Mouse (Mus musculus) cerebellum, adult 2 months (tissue): ENCODE data around the gene Hdac6. TPM values are rescaled to one million over a fixed set of nuclear protein-coding genes. Genes with fewer than 3 reads are reported as not detected.
"Not testable (repeated sequence)": the region's sequence is repeated elsewhere in the genome, so short reads cannot be mapped to it uniquely, and the experiment has no call there.

Source experiments
- DNase-seq, 2 experiments: peaks; one replicate each; pipeline ENCODE4 v3.0.0; 2021
- H3K27ac ChIP-seq: fragments of 200-500 bp; 2 replicates; pipeline ENCODE4 v1.5.1; 2012; ENCODE audit warnings: low read length, control low read depth, inconsistent platforms; ENCODE audit not compliant: insufficient read depth
- H3K27me3 ChIP-seq: fragments of 200-500 bp; 2 replicates; pipeline ENCODE4 v1.6.1; 2012; ENCODE audit warnings: inconsistent platforms, mild to moderate bottlenecking, low read length, moderate library complexity; ENCODE audit not compliant: control insufficient read depth, insufficient read depth
- H3K4me1 ChIP-seq: fragments of 200-500 bp; 2 replicates; pipeline ENCODE4 v1.6.1; 2011; ENCODE audit warnings: low read length; ENCODE audit not compliant: control insufficient read depth, insufficient read depth
- H3K4me3 ChIP-seq: fragments of 200-500 bp; replicated peaks from 2 replicates; pipeline ENCODE3; 2011; ENCODE audit warnings: mild to moderate bottlenecking, low read depth, low read length, control low read depth; ENCODE audit not compliant: insufficient read depth
- CTCF ChIP-seq: fragments of 200-500 bp; IDR thresholded peaks from 2 replicates; pipeline ENCODE4 v1.5.1; 2011; ENCODE audit warnings: low read depth, mild to moderate bottlenecking, control low read depth, low read length, moderate library complexity, borderline replicate concordance; ENCODE audit not compliant: insufficient read depth
- POLR2A ChIP-seq: fragments of 200-500 bp; IDR thresholded peaks from 2 replicates; pipeline ENCODE4 v1.6.1; 2011; ENCODE audit warnings: low read length, control low read depth, borderline replicate concordance; ENCODE audit not compliant: insufficient read depth
- WGBS: fragments of 180-500 bp; shearing (Covaris S2); methylation state at CpG from one replicate; pipeline ENCODE4 v1.1.7; 2018; 5-methylcytosine and 5-hydroxymethylcytosine counted together
- polyA plus RNA-seq: library from polyadenylated mRNA; depleted of rRNA; stranded (reverse); fragments of >200 nt; gene quantifications from 2 replicates; pipeline ENCODE4 v1.2.3, GENCODE M21; 2012

Gene Hdac6
- polyA plus RNA-seq, 1 experiment, result 66.2 TPM

DNA sequence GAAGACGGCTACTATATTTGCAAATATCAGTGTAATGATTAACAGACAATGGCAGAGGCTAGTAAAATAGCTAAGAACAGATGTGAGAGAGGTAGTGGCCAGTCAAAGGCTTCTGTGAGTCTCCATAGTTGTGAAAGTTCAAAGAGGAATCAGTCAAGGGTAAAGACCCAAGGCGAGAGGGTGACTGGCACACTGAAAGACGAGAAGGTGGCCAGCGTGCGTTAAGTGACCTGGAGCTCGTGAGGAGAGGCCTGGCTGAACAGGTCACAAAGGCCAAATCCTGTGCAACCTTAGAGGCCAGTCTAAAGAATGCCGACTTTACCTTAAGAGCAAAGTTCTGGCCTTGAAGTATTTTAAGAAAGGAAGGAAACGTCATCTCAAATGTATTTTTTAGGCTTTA lies 2.1 kb downstream of the Hdac6 start:
- no peak for DNase-seq
- Histone ChIP-seq H3K4me3 (no peak overlapping the region), H3K27me3 (no peaks in the 10 kb centered on the region), H3K4me1 (no peaks in the 10 kb centered on the region), H3K27ac (no peak overlapping the region)
- TF ChIP-seq POLR2A (no peak), CTCF (no peak)
- WGBS, result 71% methylated on average over 8 of the region's 8 CpGs

DNA sequence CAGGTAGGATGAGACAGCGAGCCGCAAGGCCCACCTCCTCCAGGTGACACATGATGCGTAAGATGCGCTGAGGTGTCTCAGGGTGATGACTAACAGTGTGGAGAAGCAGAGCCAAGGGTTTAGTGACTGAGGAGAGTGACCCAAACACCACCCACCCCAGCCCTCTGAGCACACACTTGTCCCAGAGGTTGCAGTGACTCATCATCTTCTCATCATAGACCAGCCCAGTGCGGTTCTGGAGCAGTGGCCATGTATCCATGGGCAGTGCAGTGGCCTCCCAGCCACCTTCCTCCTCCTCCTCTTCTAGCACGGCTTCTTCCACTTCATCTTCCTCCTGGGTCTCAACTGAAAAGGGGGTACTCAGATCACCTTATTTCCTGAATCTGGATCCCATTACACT lies 10.0 kb downstream of the Hdac6 start:
- TF ChIP-seq CTCF, result no peak
- no peak for TF ChIP-seq POLR2A
- no peak overlapping the region for H3K4me3 ChIP-seq
- no peaks in the 10 kb centered on the region for H3K4me1 ChIP-seq
- DNase-seq, result no peak
- H3K27ac ChIP-seq, result no peak overlapping the region
- no peaks in the 10 kb centered on the region for H3K27me3 ChIP-seq
- WGBS, result 95% methylated on average over 6 of the region's 6 CpGs

DNA sequence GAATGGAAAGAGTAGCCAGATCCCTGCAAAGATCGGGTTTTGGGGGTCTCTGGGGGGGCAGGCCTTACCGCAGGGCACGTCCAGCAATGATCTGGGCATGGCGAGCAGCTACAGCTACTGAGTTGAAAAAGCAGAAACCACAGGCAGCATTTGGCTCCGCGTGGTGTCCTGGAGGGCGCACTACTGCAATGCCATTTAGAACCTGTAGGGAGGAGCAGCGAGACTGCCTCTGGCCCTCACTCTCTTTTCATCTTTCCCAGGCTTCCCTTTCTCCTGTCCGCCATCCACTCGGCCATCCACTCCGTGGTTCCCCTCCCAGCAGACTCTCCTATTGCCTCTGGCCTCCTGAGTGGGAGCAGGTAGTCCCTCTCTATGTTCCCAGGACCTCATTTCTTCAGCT lies 10.8 kb downstream of the Hdac6 start:
- Histone ChIP-seq H3K27me3 (no peaks in the 10 kb centered on the region), H3K27ac (no peak overlapping the region), H3K4me3 (no peak overlapping the region), H3K4me1 (no peaks in the 10 kb centered on the region)
- TF ChIP-seq CTCF (0 out of 2 replicates have a peak, but pooled peaks have one; percentile 17), POLR2A (no peak)
- WGBS, result 39% methylated on average over 10 of the region's 11 CpGs
- DNase-seq, result no peak

DNA sequence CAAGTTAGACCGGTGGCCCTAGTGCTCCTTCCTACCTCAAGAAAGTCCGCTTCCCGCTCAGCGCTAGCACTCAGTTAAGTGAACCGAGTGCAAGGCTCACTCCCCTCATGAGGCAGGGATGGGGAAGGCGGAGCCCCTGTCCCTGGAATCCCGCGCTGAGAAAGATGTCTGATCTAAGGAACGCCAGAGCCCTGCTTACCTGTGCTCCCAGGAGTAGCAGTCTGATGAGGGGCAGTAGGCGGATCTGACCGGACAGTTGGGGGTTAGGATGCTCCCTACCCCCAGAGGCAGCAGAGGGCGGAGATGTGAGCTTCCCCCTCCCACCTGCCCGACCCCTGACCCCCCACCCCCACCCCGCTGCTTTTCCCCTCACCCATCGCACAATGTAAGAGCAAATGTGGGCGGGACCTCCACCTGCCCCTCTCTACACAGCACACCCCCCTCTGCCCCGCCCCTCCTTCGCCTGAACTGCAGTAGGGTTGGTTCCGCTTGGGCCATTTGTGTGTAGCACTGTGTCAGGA lies 19.4 kb downstream of the Hdac6 start, which contains the start of gene Eras:
Eras (minus strand) TSS at position 338 of the 521 bp plus-strand sequence.
- Histone ChIP-seq H3K27me3 (no peaks in the 10 kb centered on the region), H3K27ac (no peak within 1 kb of the TSS), H3K4me1 (no peaks in the 10 kb centered on the region), H3K4me3 (no peak within 1 kb of the TSS)
- WGBS, result 32% methylated on average over 16 of the region's 19 CpGs
- DNase-seq, result no peak
- no peak for TF ChIP-seq CTCF
- TF ChIP-seq POLR2A, result no peak

DNA sequence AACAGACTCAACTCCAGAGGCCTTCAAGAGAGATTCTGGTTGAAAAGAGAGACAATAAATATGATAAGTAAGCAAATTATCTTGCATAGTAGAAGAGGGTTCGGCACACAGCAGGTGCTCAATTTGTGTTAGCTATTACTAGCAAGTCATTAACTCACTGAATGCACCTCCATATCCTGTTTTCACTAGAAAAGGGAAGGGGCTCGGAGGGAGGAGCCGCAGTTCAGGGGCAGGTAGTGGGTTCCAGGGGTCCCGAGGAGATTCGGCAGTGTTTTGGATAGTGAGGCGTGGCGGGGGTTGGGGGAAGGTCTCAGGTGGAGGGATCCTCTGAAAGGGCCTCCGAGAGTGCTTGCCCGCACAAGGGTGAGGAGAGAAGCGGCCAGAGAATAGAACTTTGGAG lies 20.6 kb downstream of the Hdac6 start:
- 53% methylated on average over 10 of the region's 10 CpGs for WGBS
- H3K4me1 ChIP-seq, result peaks cover 3% of the 10 kb centered on the region
- H3K4me3 ChIP-seq, result no peak overlapping the region
- H3K27me3 ChIP-seq, result no peaks in the 10 kb centered on the region
- H3K27ac ChIP-seq, result no peak overlapping the region
- TF ChIP-seq POLR2A, result no peak
- no peak for TF ChIP-seq CTCF
- no peak for DNase-seq

DNA sequence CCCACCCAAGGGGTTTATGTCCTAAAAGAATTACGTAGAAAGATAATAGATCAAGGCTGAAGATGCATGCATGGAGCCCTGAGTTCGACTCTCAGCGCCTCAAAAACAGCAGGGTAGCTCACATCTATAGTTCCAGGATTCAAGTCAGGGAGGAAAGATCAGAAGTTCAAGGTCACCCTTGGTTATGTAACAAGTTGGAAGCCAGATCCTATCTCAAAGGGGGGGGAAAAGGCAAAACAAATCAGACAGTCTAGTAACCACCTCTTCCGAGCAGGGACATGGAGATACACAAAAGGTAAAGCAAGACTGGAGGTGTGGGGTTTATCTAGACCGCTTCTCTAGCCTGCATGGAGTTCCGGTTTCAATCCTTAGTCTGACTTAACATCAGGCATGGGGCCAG lies 21.4 kb downstream of the Hdac6 start:
- Histone ChIP-seq H3K27ac (no peak overlapping the region), H3K4me1 (peaks cover 3% of the 10 kb centered on the region), H3K4me3 (no peak overlapping the region), H3K27me3 (no peaks in the 10 kb centered on the region)
- 83% methylated on average over 6 of the region's 6 CpGs for WGBS
- no peak for DNase-seq
- TF ChIP-seq CTCF, result no peak
- TF ChIP-seq POLR2A, result no peak

DNA sequence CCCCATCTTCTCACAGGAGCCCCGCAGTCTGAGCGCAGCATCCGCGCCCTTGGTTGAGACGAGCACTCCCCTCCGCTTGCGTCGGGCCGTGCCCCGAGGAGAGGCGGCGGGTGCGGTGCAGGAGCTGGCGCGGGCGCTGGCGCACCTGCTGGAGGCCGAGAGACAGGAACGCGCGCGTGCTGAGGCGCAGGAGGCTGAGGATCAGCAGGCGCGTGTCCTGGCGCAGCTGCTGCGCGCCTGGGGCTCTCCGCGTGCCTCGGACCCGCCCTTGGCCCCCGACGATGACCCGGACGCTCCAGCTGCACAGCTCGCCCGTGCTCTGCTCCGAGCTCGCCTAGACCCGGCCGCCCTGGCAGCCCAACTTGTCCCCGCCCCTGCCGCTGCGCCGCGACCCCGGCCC lies 25.7 kb downstream of the Hdac6 start:
- TF ChIP-seq POLR2A, result no peak
- no peak for TF ChIP-seq CTCF
- H3K4me1 ChIP-seq, result peaks cover 3% of the 10 kb centered on the region
- no peak overlapping the region for H3K27ac ChIP-seq
- WGBS, result 4% methylated on average over 37 of the region's 48 CpGs
- peak; percentile 42 to 44 for DNase-seq
- H3K27me3 ChIP-seq, result no peaks in the 10 kb centered on the region
- H3K4me3 ChIP-seq, result peak overlapping the region; percentile 34

DNA sequence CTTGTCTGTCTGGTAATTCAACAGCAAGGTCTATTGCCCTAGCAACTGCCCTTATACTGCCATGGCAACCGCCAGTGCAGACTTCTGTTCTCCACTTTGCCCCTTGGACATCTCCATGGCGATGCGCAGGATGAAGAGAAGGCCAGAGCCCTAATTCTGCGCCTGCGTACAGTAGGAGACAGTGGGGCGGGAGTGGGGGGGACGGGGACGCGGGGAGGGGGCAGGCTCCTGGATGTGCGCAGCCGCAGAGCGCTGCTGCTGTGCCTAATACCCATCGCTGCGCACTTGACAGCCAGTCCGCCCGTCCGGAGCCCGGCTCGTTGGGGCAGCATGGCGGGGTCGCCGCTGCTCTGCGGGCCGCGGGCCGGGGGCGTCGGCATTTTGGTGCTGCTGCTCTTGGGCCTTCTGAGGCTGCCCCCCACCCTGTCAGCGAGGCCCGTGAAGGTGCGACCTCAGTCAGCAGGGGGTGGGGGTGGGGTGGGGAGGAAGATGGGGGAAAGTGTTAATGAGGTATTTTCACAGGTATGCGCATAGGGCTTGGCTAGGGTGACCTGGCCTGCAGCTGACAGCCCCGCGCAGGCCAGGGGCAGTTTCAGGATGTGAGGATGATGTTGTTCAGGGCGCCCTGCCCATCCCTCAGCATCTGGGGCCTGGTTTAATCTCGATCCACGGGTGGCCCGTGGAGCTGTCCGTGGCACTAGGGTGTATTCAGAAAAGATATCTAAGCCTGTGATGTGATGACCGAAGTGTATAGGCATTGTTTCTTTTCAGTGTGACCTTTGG lies 27.9 kb downstream of the Hdac6 start, which contains the start of gene Pcsk1n:
Pcsk1n (plus strand) TSS at position 222 of the 783 bp plus-strand sequence.
- 9% methylated on average over 23 of the region's 40 CpGs for WGBS
- TF ChIP-seq CTCF (no peak), POLR2A (peak; percentile 73)
- Histone ChIP-seq H3K4me1 (peaks cover 3% of the 10 kb centered on the region), H3K27me3 (no peaks in the 10 kb centered on the region), H3K27ac (peak within 1 kb of the TSS; percentile 86), H3K4me3 (peak within 1 kb of the TSS; percentile 86)
- peak; percentile 72 to 74 for DNase-seq

DNA sequence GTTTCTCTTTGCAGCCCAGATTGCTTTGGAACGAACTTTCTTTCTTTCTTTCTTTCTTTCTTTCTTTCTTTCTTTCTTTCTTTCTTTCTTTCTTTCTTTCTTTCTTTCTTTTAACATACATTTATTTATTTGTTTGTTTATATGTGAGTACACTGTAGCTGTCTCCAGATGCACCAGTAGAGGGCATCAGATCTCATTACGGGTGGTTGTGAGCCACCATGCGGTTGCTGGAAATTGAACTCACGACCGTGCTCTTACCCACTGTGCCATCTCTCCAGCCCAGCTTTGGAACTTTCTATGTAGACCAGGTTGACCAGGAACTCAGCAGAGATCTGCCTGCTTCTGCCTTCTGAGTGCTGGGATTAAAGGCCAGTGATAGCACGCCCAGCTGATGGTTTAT lies 29.7 kb downstream of the Hdac6 start:
- 66% methylated on average over 6 of the region's 6 CpGs for WGBS
- not testable (repeated sequence) for H3K4me3 ChIP-seq, H3K27ac ChIP-seq, H3K27me3 ChIP-seq, H3K4me1 ChIP-seq, DNase-seq
